Mouse (Mus musculus) bone marrow macrophage, adult 2 months (primary cell): ENCODE measurements around the gene Rras2.

Experiments used
- CTCF ChIP-seq: IDR thresholded peaks from 2 replicates; pipeline ENCODE4 v1.5.1; 2012; ENCODE audit warnings: low read depth, mild to moderate bottlenecking, low read length, moderate library complexity
- POLR2A ChIP-seq: IDR thresholded peaks from 2 replicates; pipeline ENCODE4 v1.6.1; 2012; ENCODE audit warnings: mild to moderate bottlenecking, low read depth, low read length, borderline replicate concordance

- TF ChIP-seq POLR2A (no peak), CTCF (no peak)
Observed at GRCm38 (mm10) chr7:114162975-114163374, 45.4 kb upstream of the Rras2 start.
